Mouse (Mus musculus): ENCODE measurements around the gene AW209491.

AW209491 gene

DNA sequence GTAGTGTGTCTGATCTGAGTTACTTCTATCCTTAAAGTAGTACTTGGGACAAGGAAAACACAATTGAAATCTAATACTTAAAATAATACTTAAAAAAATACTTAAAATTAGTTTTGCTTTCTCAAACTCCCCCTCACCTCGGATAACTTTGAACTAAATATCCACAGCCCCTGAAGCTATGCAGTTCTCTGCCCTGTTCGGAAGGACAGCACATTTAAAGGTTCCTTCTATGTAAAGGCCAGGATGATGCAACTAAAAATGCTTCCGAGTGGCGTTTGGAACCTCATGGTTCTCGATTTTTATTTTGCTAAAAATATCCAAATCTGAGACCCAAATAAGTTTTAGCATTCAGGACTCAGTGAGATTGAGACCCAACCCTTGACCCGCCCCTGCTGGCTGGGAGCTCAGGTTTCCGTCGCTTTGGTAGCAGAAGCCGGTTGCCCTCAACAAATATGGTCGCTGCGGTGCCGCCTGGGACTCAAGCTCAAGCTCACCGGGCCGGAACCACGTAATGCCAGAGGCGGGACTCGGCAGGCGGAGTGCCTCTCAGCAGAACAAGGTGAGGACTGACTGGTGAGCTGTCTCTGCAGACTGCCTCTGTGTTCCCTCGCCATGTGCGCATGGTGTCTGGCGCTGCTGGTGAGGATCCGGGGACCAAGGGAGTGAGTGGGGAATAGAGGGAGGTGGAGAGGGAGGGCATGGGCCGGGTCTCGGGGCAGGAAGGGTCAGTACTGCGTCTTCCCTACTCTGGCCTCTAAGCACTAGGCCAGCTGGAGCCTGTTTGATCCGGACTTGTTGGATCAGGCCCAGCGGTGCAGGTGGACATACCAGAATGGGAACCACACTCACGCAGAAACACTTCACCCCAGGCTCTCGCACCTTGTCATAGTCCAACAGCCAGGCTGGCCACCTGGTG is at the start of gene AW209491:
Gene AW209491 (plus strand): TSS at position 429 of the 916 bp plus-strand sequence.
- DNase-seq (ENCODE audit: low spot score) = peak; percentile 89

DNA sequence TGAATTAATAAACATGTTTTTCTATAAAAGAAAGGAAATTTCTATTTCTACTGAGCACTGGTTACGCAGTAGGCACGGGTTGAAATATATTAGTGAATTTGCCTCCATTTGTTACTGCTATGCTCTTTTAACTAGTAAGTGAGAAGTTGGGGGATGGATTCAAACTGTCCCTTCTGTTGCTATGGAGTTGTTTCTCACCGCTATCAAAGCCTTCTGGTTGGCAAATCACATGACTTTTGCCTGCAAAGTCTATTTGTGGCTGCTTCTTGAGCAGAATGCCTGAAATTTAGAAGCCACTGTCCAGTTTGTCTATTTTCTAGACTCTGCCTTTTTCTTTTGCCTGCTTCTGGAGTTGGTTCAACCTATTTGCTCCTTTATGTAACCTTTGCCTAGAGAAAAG is 49.6 kb upstream of the AW209491 start:
- DNase-seq (ENCODE audit: low spot score) = no peak

DNA sequence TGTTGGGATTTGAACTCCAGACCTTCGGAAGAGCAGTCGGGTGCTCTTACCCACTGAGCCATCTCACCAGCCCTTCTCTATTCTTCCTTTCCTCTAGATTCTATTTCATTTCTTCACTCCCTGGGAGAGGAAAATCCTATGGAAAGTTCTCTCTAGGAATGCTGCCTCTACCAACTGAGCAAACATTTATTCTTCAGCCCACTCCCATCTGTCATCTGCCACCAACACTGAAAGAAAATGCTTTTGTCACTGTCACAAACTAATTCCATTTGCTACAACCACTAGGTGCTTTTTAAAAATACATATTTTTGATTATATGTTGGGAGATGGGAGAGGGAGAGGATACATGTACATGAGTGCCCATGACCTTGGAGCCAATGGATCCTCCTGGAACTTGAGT is 27.2 kb upstream of the AW209491 start:
- no peak for DNase-seq (ENCODE audit: low spot score)

DNA sequence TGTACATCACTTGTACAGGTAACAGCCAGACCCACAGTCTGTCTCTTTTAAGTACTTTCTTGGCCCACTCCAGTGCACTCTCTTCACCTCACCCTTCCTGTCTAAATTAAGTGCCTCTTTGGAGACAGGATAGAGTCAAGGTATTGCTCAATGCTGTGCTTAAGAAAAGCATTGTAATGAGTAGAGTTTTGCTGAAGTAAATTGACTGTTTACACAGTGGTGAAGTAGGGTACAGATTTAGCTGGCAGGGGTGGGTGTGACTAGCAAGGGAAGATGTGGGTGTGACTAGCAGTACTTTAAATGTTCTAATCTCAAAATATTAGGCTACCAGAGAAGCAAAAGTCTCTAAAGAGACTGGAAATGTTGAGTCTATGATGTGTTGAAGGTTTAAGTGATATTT is 22.3 kb upstream of the AW209491 start:
- no peak for DNase-seq (ENCODE audit: low spot score)

DNA sequence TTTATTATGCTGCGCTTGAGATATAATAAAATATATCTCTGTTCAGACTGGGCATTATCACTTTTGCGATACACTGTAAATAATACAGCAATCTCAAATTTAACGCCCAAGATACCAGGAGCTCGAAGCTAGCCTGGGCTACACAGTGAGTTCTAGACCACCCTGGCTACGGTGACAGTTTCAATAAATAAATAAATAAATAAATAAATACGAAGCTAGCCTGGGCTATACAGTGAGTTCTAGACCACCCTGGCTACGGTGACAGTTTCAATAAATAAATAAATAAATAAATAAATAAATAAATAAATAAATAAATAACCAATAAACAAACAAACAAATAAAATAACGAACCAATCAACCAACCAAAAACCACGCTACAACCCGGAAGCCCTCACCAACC is 17.5 kb upstream of the AW209491 start:
- no peak for DNase-seq (ENCODE audit: low spot score)

DNA sequence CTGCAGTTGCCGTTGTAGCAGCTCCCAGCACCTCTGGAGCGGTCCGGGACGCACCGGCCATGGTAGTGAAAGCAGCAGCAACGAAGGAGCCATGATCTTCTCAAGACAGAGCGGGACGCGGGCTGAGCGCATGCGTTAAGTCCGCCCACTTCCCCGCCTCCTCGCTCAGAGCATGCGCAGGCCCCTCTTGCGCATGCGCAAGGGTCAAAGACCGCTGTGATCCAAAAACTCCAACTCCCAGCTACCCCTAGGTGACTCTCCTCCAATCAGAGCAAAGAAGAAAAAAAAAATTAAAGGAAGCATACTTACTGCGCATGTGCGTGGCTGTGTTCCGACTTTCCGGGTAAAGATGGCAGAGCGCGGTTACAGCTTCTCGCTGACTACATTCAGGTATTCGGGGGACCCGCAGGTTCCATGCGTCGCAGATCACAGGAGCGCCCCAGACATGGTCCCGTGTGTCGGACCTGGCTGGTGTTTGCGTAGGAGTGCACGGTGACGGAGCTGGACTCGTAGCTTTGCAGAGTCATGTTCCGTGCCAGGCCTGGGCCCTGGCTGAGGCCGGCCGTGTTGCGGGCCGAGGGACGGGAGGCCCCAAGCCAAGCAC is 16.9 kb upstream of the AW209491 start, which contains the start of the genes Mrpl32 and Psma2:
Gene Mrpl32 (minus strand): TSS at position 240 of the 604 bp plus-strand sequence.
Gene Psma2 (plus strand): TSS at position 315 of the 604 bp plus-strand sequence.
- peak; percentile 88 for DNase-seq (ENCODE audit: low spot score)

DNA sequence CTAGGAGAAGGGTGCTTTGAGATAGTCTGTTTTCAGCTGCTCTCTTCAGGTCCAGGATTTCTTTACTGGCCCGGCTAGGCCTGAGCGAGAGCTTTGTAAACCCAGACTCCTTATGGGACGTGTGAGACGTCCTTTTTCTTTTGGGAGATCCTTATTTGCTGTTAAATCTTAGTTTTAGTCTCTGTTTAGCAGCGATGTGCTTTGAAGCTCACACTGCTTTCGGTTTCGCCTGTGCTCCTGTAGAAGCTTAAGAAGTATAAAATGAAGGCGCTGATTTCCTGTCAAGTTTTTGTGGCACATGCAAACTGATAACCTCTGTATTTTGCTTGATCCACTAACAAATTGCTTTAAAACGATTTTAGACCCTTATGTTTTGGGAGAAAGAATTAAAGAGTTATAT is 16.4 kb upstream of the AW209491 start:
- no peak for DNase-seq (ENCODE audit: low spot score)

DNA sequence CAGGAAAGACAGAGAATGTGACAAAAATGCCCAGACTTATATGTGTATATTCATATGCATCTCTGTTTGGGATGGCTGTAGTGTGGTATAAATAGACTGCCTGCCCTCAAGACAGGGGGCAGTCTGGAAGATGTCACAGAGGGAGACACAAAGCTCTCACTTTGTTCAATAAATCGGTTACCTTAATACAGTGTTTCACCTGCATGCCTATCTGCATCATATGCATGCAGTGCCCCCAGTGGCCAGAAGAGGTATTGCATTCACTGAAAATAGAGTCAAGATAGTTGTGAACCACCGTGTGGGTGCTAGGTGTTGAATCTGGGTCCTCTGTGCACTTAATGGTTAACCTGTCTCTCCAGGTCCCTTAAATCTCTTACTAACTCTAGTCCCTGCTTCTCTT is 11.2 kb upstream of the AW209491 start:
- DNase-seq (ENCODE audit: low spot score) = no peak

DNA sequence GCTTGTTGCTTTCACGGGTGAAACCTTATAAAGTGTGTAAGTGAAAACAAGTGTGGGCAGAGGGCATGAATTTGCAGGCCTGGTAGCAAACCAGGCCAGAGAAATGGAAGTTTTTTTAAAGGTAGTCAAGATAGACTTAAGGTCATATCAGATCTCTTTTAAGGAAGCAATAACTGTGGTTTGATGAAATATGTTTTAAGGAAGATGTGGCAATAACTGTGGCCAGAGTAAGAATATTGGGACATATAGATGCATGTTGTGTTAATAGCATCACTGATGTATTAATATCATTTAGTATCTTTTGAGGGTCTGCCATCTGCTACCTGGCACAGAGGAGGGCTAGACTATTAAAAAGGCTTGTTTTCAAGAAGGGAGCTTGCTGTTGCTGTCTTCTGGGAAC is 10.0 kb downstream of the AW209491 start:
- DNase-seq (ENCODE audit: low spot score) = no peak

DNA sequence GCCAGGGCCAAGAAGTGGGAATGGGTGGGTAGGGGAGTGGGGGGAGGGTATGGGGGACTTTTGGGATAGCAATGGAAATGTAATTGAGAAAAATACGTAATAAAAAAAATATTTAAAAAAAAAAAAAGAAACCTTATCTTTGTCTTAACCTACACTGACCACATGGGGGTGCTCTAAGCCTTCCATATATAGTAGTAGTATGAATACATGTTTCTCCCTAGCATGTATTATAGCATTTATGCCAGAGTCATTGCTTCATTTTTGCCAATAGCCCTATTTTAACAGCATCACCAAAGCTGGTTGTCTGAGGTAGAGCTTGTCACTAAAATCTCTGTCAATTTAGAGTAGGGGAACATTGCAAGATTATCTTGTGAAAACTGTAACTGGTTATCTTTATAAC is 19.3 kb downstream of the AW209491 start:
- DNase-seq (ENCODE audit: low spot score) = no peak

DNA sequence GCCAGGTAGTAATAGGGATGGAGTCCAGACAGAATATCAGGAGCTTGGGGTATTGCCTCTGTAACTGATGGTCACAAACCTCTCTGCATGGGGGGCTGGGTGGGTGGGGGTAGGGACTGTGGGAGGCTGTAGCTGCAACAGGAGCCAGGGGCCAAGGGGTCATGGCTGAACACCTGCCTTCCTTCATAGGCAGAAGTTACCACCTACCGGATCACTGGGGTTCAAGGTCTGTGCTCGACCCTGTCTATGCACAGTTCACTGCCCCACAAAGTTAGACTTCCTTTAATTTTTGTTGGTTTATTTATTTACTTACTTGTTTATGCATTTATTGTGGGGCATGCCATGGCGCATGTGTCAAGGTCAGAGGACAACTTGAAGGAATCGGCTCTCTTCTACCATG is 37.2 kb downstream of the AW209491 start:
- DNase-seq (ENCODE audit: low spot score) = no peak

DNA sequence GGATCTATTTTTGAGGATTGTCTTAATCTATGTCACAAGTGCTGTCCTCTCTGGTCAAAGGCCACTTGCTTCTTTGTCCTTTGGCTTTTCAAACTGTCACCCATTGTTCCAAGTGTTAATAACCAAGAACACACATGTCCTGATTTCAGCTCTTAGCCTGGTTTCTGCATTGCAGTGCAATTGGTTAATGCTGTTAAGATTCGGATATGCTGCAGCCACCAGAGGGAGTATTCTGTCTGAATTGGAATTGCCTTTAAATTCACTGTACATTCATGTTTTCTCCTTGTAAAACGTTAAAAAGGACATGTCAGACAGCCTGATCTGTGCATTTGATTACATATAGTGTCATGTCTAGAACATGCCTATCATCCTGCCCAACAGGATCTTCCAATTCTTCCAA is 40.4 kb downstream of the AW209491 start:
- peak; percentile 48 for DNase-seq (ENCODE audit: low spot score)

Data from layer of hippocampus, adult 9-10 months (tissue).